Mouse (Mus musculus): ENCODE data around the gene St7. TPM values are rescaled to one million over a fixed set of nuclear protein-coding genes. Genes with fewer than 3 reads are reported as not detected.

St7 gene
- polyA plus RNA-seq, 1 experiment = 7.4 TPM

DNA sequence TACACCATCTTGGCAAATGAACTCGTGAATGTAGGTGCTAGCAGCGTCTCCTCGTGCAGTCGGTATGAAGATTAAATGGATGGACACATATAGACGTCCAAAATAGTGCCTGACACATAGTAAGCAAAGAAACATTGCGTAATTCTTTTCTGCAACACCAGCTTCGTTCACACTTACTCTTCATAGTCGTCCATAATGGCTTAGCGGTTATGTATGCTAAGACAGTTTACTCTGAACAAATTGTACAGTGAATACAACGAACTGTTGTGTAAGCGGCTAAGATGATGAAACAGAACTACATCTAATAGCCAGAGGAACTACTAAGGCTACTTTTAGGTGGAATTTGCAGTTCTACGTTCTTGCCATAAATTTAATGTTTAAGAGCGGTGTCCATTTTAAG, 55.0 kb downstream of the St7 start:
- Histone ChIP-seq H3K36me3 (ENCODE audit: control insufficient read depth, insufficient read depth, low read length, poor library complexity, severe bottlenecking) (no peaks in the 10 kb centered on the region), H3K9me3 (replicated peaks; ENCODE audit: control insufficient read depth, insufficient read depth, low read length, poor library complexity, severe bottlenecking) (no peaks in the 10 kb centered on the region), H3K4me1 (ENCODE audit: control insufficient read depth, insufficient read depth, low read length) (no peaks in the 10 kb centered on the region), H3K27me3 (ENCODE audit: control insufficient read depth, insufficient read depth, low read length, poor library complexity, severe bottlenecking) (no peaks in the 10 kb centered on the region), H3K4me3 (ENCODE audit: low read depth, low read length) (no peak overlapping the region), H3K9ac (ENCODE audit: low read depth, poor library complexity, severe bottlenecking) (no peak overlapping the region), H3K27ac (ENCODE audit: insufficient read depth, low read length) (no peak overlapping the region)
- no peak for TF ChIP-seq EP300 (IDR thresholded peaks at IDR 0.05; ENCODE audit: insufficient read depth, low read depth, low read length)
- no peak for TF ChIP-seq POLR2A (IDR thresholded peaks at IDR 0.05; ENCODE audit: insufficient read depth, low read length)
- TF ChIP-seq CTCF (IDR thresholded peaks at IDR 0.05; ENCODE audit: low read depth, low read length) = no peak

- Histone ChIP-seq H3K4me1 (ENCODE audit: control insufficient read depth, insufficient read depth, low read length) (no peaks in the 10 kb centered on the region), H3K9me3 (replicated peaks; ENCODE audit: control insufficient read depth, insufficient read depth, low read length, poor library complexity, severe bottlenecking) (no peaks in the 10 kb centered on the region), H3K27ac (ENCODE audit: insufficient read depth, low read length) (no peak overlapping the region), H3K4me3 (ENCODE audit: low read depth, low read length) (no peak overlapping the region), H3K36me3 (ENCODE audit: control insufficient read depth, insufficient read depth, low read length, poor library complexity, severe bottlenecking) (no peaks in the 10 kb centered on the region), H3K27me3 (ENCODE audit: control insufficient read depth, insufficient read depth, low read length, poor library complexity, severe bottlenecking) (no peaks in the 10 kb centered on the region), H3K9ac (ENCODE audit: low read depth, poor library complexity, severe bottlenecking) (no peak overlapping the region)
- no peak for TF ChIP-seq POLR2A (IDR thresholded peaks at IDR 0.05; ENCODE audit: insufficient read depth, low read length)
- TF ChIP-seq EP300 (IDR thresholded peaks at IDR 0.05; ENCODE audit: insufficient read depth, low read depth, low read length) = no peak
- no peak for TF ChIP-seq CTCF (IDR thresholded peaks at IDR 0.05; ENCODE audit: low read depth, low read length)
These were observed 56.3 kb downstream of the St7 start for GRCm38 (mm10) chr6:17748866-17749582.

GRCm38 (mm10) chr6:17749596-17749995, 56.9 kb downstream of the St7 start:
- H3K9me3 ChIP-seq (replicated peaks; ENCODE audit: control insufficient read depth, insufficient read depth, low read length, poor library complexity, severe bottlenecking) = no peaks in the 10 kb centered on the region
- H3K4me3 ChIP-seq (ENCODE audit: low read depth, low read length) = no peak overlapping the region
- H3K27ac ChIP-seq (ENCODE audit: insufficient read depth, low read length) = no peak overlapping the region
- no peak for TF ChIP-seq CTCF (IDR thresholded peaks at IDR 0.05; ENCODE audit: low read depth, low read length)
- TF ChIP-seq EP300 (IDR thresholded peaks at IDR 0.05; ENCODE audit: insufficient read depth, low read depth, low read length) = no peak
- TF ChIP-seq POLR2A (IDR thresholded peaks at IDR 0.05; ENCODE audit: insufficient read depth, low read length) = no peak
- H3K9ac ChIP-seq (ENCODE audit: low read depth, poor library complexity, severe bottlenecking) = no peak overlapping the region
- no peaks in the 10 kb centered on the region for H3K27me3 ChIP-seq (ENCODE audit: control insufficient read depth, insufficient read depth, low read length, poor library complexity, severe bottlenecking)
- no peaks in the 10 kb centered on the region for H3K4me1 ChIP-seq (ENCODE audit: control insufficient read depth, insufficient read depth, low read length)
- H3K36me3 ChIP-seq (ENCODE audit: control insufficient read depth, insufficient read depth, low read length, poor library complexity, severe bottlenecking) = no peaks in the 10 kb centered on the region

DNA sequence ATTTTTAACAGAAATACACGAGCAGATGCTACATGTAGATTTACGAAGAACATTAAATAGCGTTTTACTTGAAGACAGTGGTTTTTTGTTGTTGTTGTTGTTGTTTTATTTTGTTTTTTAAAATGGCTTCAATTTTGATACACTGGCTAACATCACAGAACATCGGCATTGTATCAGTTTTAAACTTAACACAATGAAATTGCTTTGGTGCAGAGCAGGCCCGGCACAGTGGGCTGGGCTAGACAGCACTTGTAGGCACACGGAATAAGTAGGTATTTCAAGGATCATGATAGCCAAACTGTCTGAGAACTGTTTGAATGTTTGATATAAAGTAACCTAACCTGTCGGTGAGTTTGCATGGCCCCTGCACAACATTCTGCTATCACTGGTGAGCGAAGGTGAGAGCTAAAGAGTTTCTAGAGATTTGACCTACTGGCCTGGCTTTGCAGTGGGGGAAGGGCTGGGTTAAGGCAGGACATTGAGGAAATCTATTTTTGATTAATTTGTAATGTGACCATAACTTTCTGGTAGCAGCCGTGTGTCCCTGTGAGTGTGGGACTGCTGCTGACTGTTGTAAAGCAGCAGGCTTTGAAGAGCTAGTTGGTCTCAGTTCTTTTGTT, 57.4 kb downstream of the St7 start:
- H3K27ac ChIP-seq (ENCODE audit: insufficient read depth, low read length) = no peak overlapping the region
- TF ChIP-seq POLR2A (IDR thresholded peaks at IDR 0.05; ENCODE audit: insufficient read depth, low read length) = no peak
- TF ChIP-seq EP300 (IDR thresholded peaks at IDR 0.05; ENCODE audit: insufficient read depth, low read depth, low read length) = no peak
- TF ChIP-seq CTCF (IDR thresholded peaks at IDR 0.05; ENCODE audit: low read depth, low read length) = no peak
- H3K4me1 ChIP-seq (ENCODE audit: control insufficient read depth, insufficient read depth, low read length) = no peaks in the 10 kb centered on the region
- no peak overlapping the region for H3K9ac ChIP-seq (ENCODE audit: low read depth, poor library complexity, severe bottlenecking)
- H3K9me3 ChIP-seq (replicated peaks; ENCODE audit: control insufficient read depth, insufficient read depth, low read length, poor library complexity, severe bottlenecking) = no peaks in the 10 kb centered on the region
- no peaks in the 10 kb centered on the region for H3K27me3 ChIP-seq (ENCODE audit: control insufficient read depth, insufficient read depth, low read length, poor library complexity, severe bottlenecking)
- no peak overlapping the region for H3K4me3 ChIP-seq (ENCODE audit: low read depth, low read length)
- no peaks in the 10 kb centered on the region for H3K36me3 ChIP-seq (ENCODE audit: control insufficient read depth, insufficient read depth, low read length, poor library complexity, severe bottlenecking)

DNA sequence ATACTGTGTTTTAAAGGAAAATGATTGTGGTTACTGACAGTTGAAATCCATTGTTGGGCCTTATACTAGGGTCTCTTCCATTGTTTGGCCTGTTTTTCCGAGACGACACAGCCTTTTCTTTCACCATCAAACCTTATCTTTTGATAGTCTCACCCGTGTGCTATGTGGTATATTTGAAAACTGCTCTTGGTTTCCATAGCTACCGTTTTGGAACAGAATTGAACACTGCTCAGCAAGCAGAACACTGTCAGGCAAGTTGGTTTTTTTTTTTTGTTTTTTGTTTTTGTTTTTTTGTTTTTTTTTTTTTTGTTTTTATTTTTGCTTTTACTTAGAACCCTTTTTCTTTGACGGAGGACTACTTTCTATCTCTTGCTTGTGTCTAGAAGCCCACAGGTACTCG, 58.2 kb downstream of the St7 start:
- H3K4me3 ChIP-seq (ENCODE audit: low read depth, low read length) = no peak overlapping the region
- TF ChIP-seq POLR2A (IDR thresholded peaks at IDR 0.05; ENCODE audit: insufficient read depth, low read length) (no peak), CTCF (IDR thresholded peaks at IDR 0.05; ENCODE audit: low read depth, low read length) (no peak), EP300 (IDR thresholded peaks at IDR 0.05; ENCODE audit: insufficient read depth, low read depth, low read length) (no peak)

GRCm38 (mm10) chr6:17755902-17756301, 63.2 kb downstream of the St7 start:
- H3K9me3 ChIP-seq (replicated peaks; ENCODE audit: control insufficient read depth, insufficient read depth, low read length, poor library complexity, severe bottlenecking) = no peaks in the 10 kb centered on the region
- H3K4me3 ChIP-seq (ENCODE audit: low read depth, low read length) = no peak overlapping the region

More for the DNA sequence above, 58.2 kb downstream of the St7 start:
- Histone ChIP-seq H3K36me3 (ENCODE audit: control insufficient read depth, insufficient read depth, low read length, poor library complexity, severe bottlenecking) (no peaks in the 10 kb centered on the region), H3K9ac (ENCODE audit: low read depth, poor library complexity, severe bottlenecking) (no peak overlapping the region), H3K27ac (ENCODE audit: insufficient read depth, low read length) (no peak overlapping the region), H3K27me3 (ENCODE audit: control insufficient read depth, insufficient read depth, low read length, poor library complexity, severe bottlenecking) (no peaks in the 10 kb centered on the region), H3K4me1 (ENCODE audit: control insufficient read depth, insufficient read depth, low read length) (no peaks in the 10 kb centered on the region), H3K9me3 (replicated peaks; ENCODE audit: control insufficient read depth, insufficient read depth, low read length, poor library complexity, severe bottlenecking) (no peaks in the 10 kb centered on the region)

More at GRCm38 (mm10) chr6:17755902-17756301, 63.2 kb downstream of the St7 start:
- no peaks in the 10 kb centered on the region for H3K4me1 ChIP-seq (ENCODE audit: control insufficient read depth, insufficient read depth, low read length)
- no peaks in the 10 kb centered on the region for H3K36me3 ChIP-seq (ENCODE audit: control insufficient read depth, insufficient read depth, low read length, poor library complexity, severe bottlenecking)
- no peaks in the 10 kb centered on the region for H3K27me3 ChIP-seq (ENCODE audit: control insufficient read depth, insufficient read depth, low read length, poor library complexity, severe bottlenecking)
- TF ChIP-seq CTCF (IDR thresholded peaks at IDR 0.05; ENCODE audit: low read depth, low read length) = no peak
- no peak for TF ChIP-seq EP300 (IDR thresholded peaks at IDR 0.05; ENCODE audit: insufficient read depth, low read depth, low read length)
- no peak for TF ChIP-seq POLR2A (IDR thresholded peaks at IDR 0.05; ENCODE audit: insufficient read depth, low read length)
- no peak overlapping the region for H3K9ac ChIP-seq (ENCODE audit: low read depth, poor library complexity, severe bottlenecking)
- H3K27ac ChIP-seq (ENCODE audit: insufficient read depth, low read length) = no peak overlapping the region
